10 mouse cellular contexts compared by ENCODE assay signal in genomic region chr12:57684967-57685423, GRCm38 (mm10).
DNase-seq lines count a peak whose midpoint lies in the region; ATAC-seq and TF ChIP-seq lines count a peak whose summit lies in the region.
"Had no signal": no experiment of that assay in that cellular context is flagged by ENCODE, and none has a peak within 500 bp of the region (broad histone marks: within the 10 kb centered on the region; RNA-seq: fewer than 3 reads in every experiment).

No protein-coding gene starts in this region.

- H3K9me3 ChIP-seq in kidney, embryonic 15.5 days (replicated peaks) = no peaks in the 10 kb centered on the region
- H3K9me3 ChIP-seq: hindbrain, embryonic 15.5 days had no signal

- no peak overlapping the region for H3K4me2 ChIP-seq in kidney, embryonic 15.5 days
- H3K4me2 ChIP-seq: hindbrain, embryonic 15.5 days had no signal

- H3K27ac ChIP-seq in kidney, embryonic 15.5 days = no peak overlapping the region
- no peak overlapping the region for H3K27ac ChIP-seq in left cerebral cortex, adult 2 months
- H3K27ac ChIP-seq: hindbrain, embryonic 15.5 days; macrophage had no signal

- TF ChIP-seq CTCF in left cerebral cortex, adult 2 months (IDR thresholded peaks at IDR 0.05) = no peak

- WGBS in kidney, embryonic 15.5 days = 41% methylated on average over 9 of the region's 9 CpGs

- intact Hi-C loops in left cerebral cortex, adult 2 months (cut with DNase I) = no loop called here

- no peak overlapping the region for H3K9ac ChIP-seq in kidney, embryonic 15.5 days
- H3K9ac ChIP-seq: hindbrain, embryonic 15.5 days had no signal

- DNase-seq in kidney, postnatal 36 days = no peak
- peak; percentile 11 for DNase-seq in retina, postnatal 1 day
- no peak for DNase-seq in retina, embryonic 14.5 days (ENCODE audit: low spot score)
- DNase-seq in left cerebral cortex, adult 2 months (ENCODE audit: extremely low spot score in 1 of 2, low spot score in 2 of 2) = no peak
- DNase-seq: cerebellum, postnatal 36 days had no signal

- peak; percentile 62 for ATAC-seq in kidney, embryonic 15.5 days (replicated peaks; ENCODE audit: low FRiP score)
- ATAC-seq in hematopoietic stem cell, adult 5-6 weeks (replicated peaks in 1 of 2; ENCODE audit: insufficient read depth in 1 of 2, low FRiP score in 2 of 2, low TSS enrichment in 1 of 2, low read depth in 1 of 2, poor library complexity in 2 of 2, severe bottlenecking in 2 of 2) = peak; percentile 96 to 99
- ATAC-seq in CD4-positive, CD25-positive, alpha-beta regulatory T cell, adult 4 months = no peak

- H3K4me3 ChIP-seq in kidney, embryonic 15.5 days (replicated peaks) = no peak overlapping the region
- H3K4me3 ChIP-seq in left cerebral cortex, adult 2 months = no peak overlapping the region
- H3K4me3 ChIP-seq: hindbrain, embryonic 15.5 days had no signal

- no peaks in the 10 kb centered on the region for H3K36me3 ChIP-seq in kidney, embryonic 15.5 days
- H3K36me3 ChIP-seq: hindbrain, embryonic 15.5 days had no signal

- H3K4me1 ChIP-seq in kidney, embryonic 15.5 days = peaks cover 4% of the 10 kb centered on the region; the same call in 1 of the 2 replicates
- H3K4me1 ChIP-seq: hindbrain, embryonic 15.5 days had no signal

- no peaks in the 10 kb centered on the region for H3K27me3 ChIP-seq in kidney, embryonic 15.5 days
- H3K27me3 ChIP-seq: hindbrain, embryonic 15.5 days had no signal
